Mouse (Mus musculus) myocyte (in vitro differentiated cells): ENCODE results near the gene Rps6ka2. TPM values are rescaled to one million over a fixed set of nuclear protein-coding genes. Genes with fewer than 3 reads are reported as not detected.

Experiments
- H3K27me3 ChIP-seq: one replicate; pipeline ENCODE4 v1.6.1; 2011; ENCODE audit not compliant: control insufficient read depth, insufficient read depth, insufficient read length
- H3K36me3 ChIP-seq: one replicate; pipeline ENCODE4 v1.6.1; 2011; ENCODE audit not compliant: control insufficient read depth, insufficient read depth
- H3K4me2 ChIP-seq: one replicate; pipeline ENCODE4 v1.6.1; 2011; ENCODE audit warnings: low read depth, control low read depth
- H3K4me3 ChIP-seq: one replicate; pipeline ENCODE4 v1.5.1; 2011; ENCODE audit warnings: mild to moderate bottlenecking, control low read depth, moderate library complexity
- H3K79me2 ChIP-seq: one replicate; pipeline ENCODE4 v1.6.1; 2011; ENCODE audit not compliant: control insufficient read depth, insufficient read depth
- H3ac ChIP-seq: one replicate; pipeline ENCODE4 v1.6.1; 2011; ENCODE audit not compliant: control insufficient read depth, insufficient read length
- CEBPB ChIP-seq: IDR thresholded peaks from 2 replicates; pipeline ENCODE4 v1.6.1; 2011; ENCODE audit warnings: mild to moderate bottlenecking, moderate library complexity; ENCODE audit not compliant: poor library complexity, insufficient read depth, severe bottlenecking
- E2F4 ChIP-seq: IDR thresholded peaks from one replicate; pipeline ENCODE4 v1.6.1; 2011; ENCODE audit warnings: mild to moderate bottlenecking, control low read depth, moderate library complexity; ENCODE audit not compliant: insufficient read depth
- MAX ChIP-seq: IDR thresholded peaks from one replicate; pipeline ENCODE4 v1.6.1; 2011; ENCODE audit warnings: low read depth, mild to moderate bottlenecking, control low read depth
- MYOD1 ChIP-seq, 3 experiments: IDR thresholded peaks; one replicate each; pipeline ENCODE4 v1.6.1; 2011; ENCODE audit warnings: control low read depth in 2 of 3, low read depth in 2 of 3, mild to moderate bottlenecking in 2 of 3, moderate library complexity in 1 of 3; ENCODE audit not compliant: insufficient read length in 2 of 3, control insufficient read depth in 1 of 3
- MYOG ChIP-seq, 3 experiments: IDR thresholded peaks; one replicate each; pipeline ENCODE4 v1.6.1; 2011; ENCODE audit warnings: control low read depth in 2 of 3, low read depth in 2 of 3, mild to moderate bottlenecking in 2 of 3; ENCODE audit not compliant: insufficient read length in 2 of 3, control insufficient read depth in 1 of 3, insufficient read depth in 1 of 3
- POLR2A ChIP-seq: IDR thresholded peaks from one replicate; pipeline ENCODE4 v1.6.1; 2011; ENCODE audit warnings: low read depth, mild to moderate bottlenecking, control low read depth, moderate library complexity; ENCODE audit not compliant: insufficient read length
- POLR2AphosphoS2 ChIP-seq: IDR thresholded peaks from one replicate; pipeline ENCODE4 v1.6.1; 2011; ENCODE audit warnings: low read depth, control low read depth; ENCODE audit not compliant: insufficient read length
- REST ChIP-seq: IDR thresholded peaks from one replicate; pipeline ENCODE4 v1.6.1; 2011; ENCODE audit warnings: mild to moderate bottlenecking, control low read depth, moderate library complexity; ENCODE audit not compliant: insufficient read depth, insufficient read length
- SRF ChIP-seq: IDR thresholded peaks from one replicate; pipeline ENCODE4 v1.6.1; 2011; ENCODE audit warnings: low read depth; ENCODE audit not compliant: control insufficient read depth, insufficient read length
- TCF12 ChIP-seq: IDR thresholded peaks from one replicate; pipeline ENCODE4 v1.6.1; 2011; ENCODE audit warnings: mild to moderate bottlenecking, control low read depth; ENCODE audit not compliant: poor library complexity, insufficient read depth, severe bottlenecking
- TCF3 ChIP-seq: IDR thresholded peaks from one replicate; pipeline ENCODE4 v1.6.1; 2011; ENCODE audit warnings: low read depth, control low read depth; ENCODE audit not compliant: insufficient read length
- USF1 ChIP-seq: IDR thresholded peaks from one replicate; pipeline ENCODE4 v1.6.1; 2011; ENCODE audit warnings: low read depth, mild to moderate bottlenecking, control low read depth, moderate library complexity
- polyA plus RNA-seq: library from polyadenylated mRNA; unstranded; fragments of >200 nt; fragmentation: generic; extraction: Trizol; gene quantifications from one replicate; pipeline ENCODE4 v1.2.1, GENCODE M21; 2012; ENCODE audit warnings: missing spikeins

Gene Rps6ka2
- polyA plus RNA-seq, 1 experiment, result 56.9 TPM

- Histone ChIP-seq H3K36me3 (peaks cover 7% of the 10 kb centered on the region), H3K27me3 (no peaks in the 10 kb centered on the region), H3ac (no peak overlapping the region), H3K4me2 (no peak overlapping the region), H3K79me2 (peaks cover 53% of the 10 kb centered on the region), H3K4me3 (no peak overlapping the region)
- TF ChIP-seq MAX (no peak), POLR2A (no peak)
Measured at GRCm38 (mm10) chr17:7189425-7189824, 19.5 kb downstream of the Rps6ka2 start.

- Histone ChIP-seq H3K4me2 (no peak overlapping the region), H3K79me2 (peaks cover 56% of the 10 kb centered on the region), H3K4me3 (no peak overlapping the region), H3K36me3 (peaks cover 4% of the 10 kb centered on the region), H3ac (no peak overlapping the region), H3K27me3 (no peaks in the 10 kb centered on the region)
- TF ChIP-seq SRF (no peak), TCF12 (no peak), MAX (no peak), E2F4 (no peak)
Measured at GRCm38 (mm10) chr17:7189975-7190374, 20.1 kb downstream of the Rps6ka2 start.

GRCm38 (mm10) chr17:7194140-7194840 is 24.4 kb downstream of the Rps6ka2 start:
- Histone ChIP-seq H3K79me2 (peaks cover 53% of the 10 kb centered on the region), H3K27me3 (no peaks in the 10 kb centered on the region), H3K4me3 (no peak overlapping the region), H3K4me2 (no peak overlapping the region), H3K36me3 (no peaks in the 10 kb centered on the region), H3ac (no peak overlapping the region)
- TF ChIP-seq USF1 (no peak), E2F4 (no peak), MYOD1 (IDR thresholded peaks at IDR 0.05; ENCODE audit: control insufficient read depth in 1 of 3, insufficient read length in 2 of 3, low read depth in 2 of 3) (no peak), REST (no peak), TCF3 (no peak), MAX (no peak), CEBPB (no peak), POLR2A (no peak), TCF12 (no peak), SRF (no peak), MYOG (IDR thresholded peaks at IDR 0.05; ENCODE audit: control insufficient read depth in 1 of 3, insufficient read depth in 1 of 3, insufficient read length in 2 of 3, low read depth in 2 of 3) (no peak), POLR2AphosphoS2 (no peak)

- Histone ChIP-seq H3K4me2 (peak overlapping the region; percentile 38), H3K79me2 (peaks cover 53% of the 10 kb centered on the region), H3K36me3 (no peaks in the 10 kb centered on the region), H3ac (no peak overlapping the region), H3K27me3 (no peaks in the 10 kb centered on the region), H3K4me3 (no peak overlapping the region)
- no peak for TF ChIP-seq E2F4
- TF ChIP-seq SRF, result no peak
- no peak for TF ChIP-seq REST
- peak in 2 of 3 experiments; percentile 81 to 83 for TF ChIP-seq MYOD1 (IDR thresholded peaks at IDR 0.05; ENCODE audit: control insufficient read depth in 1 of 3, insufficient read length in 2 of 3, low read depth in 2 of 3)
- peak; percentile 52 for TF ChIP-seq TCF12
- no peak for TF ChIP-seq TCF3
- no peak for TF ChIP-seq POLR2A
- no peak for TF ChIP-seq USF1
- peak; percentile 18 to 78 (median 45) for TF ChIP-seq MYOG (IDR thresholded peaks at IDR 0.05; ENCODE audit: control insufficient read depth in 1 of 3, insufficient read depth in 1 of 3, insufficient read length in 2 of 3, low read depth in 2 of 3)
- TF ChIP-seq POLR2AphosphoS2, result no peak
Measured at GRCm38 (mm10) chr17:7197121-7197925, 27.4 kb downstream of the Rps6ka2 start.

GRCm38 (mm10) chr17:7204771-7205406 is 35.0 kb downstream of the Rps6ka2 start:
- Histone ChIP-seq H3K4me3 (no peak overlapping the region), H3K27me3 (no peaks in the 10 kb centered on the region), H3K36me3 (no peaks in the 10 kb centered on the region), H3K4me2 (peak overlapping the region; percentile 70), H3ac (no peak overlapping the region), H3K79me2 (peaks cover 69% of the 10 kb centered on the region)
- TF ChIP-seq MAX, result no peak
- TF ChIP-seq MYOD1 (IDR thresholded peaks at IDR 0.05; ENCODE audit: control insufficient read depth in 1 of 3, insufficient read length in 2 of 3, low read depth in 2 of 3), result peak in 2 of 3 experiments; percentile 84 to 87
- TF ChIP-seq CEBPB, result no peak
- no peak for TF ChIP-seq TCF3
- TF ChIP-seq TCF12, result no peak
- no peak for TF ChIP-seq SRF
- no peak for TF ChIP-seq USF1
- TF ChIP-seq E2F4, result no peak
- no peak for TF ChIP-seq REST
- TF ChIP-seq POLR2A, result no peak
- TF ChIP-seq POLR2AphosphoS2, result no peak
- peak in 1 of 3 experiments; percentile 36 for TF ChIP-seq MYOG (IDR thresholded peaks at IDR 0.05; ENCODE audit: control insufficient read depth in 1 of 3, insufficient read depth in 1 of 3, insufficient read length in 2 of 3, low read depth in 2 of 3)
